Mouse (Mus musculus): ENCODE data around the gene Srrd.
"Not testable (repeated sequence)": the region's sequence is repeated elsewhere in the genome, so short reads cannot be mapped to it uniquely, and the experiment has no call there.

Srrd gene

DNA sequence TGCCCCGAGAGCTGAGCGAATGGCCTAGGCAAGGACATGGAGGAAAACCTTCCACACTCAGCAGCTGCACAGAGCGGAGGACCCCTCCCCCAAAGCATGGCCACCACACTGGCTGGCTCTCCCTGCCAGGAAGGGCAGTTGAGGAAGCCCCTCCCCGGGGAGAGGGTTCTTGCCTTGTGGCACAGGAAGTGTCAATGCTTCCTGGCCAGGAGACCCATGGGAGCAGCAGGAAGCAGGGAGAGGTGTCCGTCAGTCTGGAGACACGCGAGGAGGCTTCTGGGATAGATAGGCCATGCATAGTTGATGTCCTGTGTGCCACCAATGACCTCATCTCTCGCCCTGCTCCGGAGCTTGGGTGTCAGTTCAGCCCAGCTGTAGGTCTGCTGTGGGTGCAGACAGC is 13.5 kb upstream of the Srrd start:
- DNase-seq (ENCODE audit: extremely low spot score), result no peak

DNA sequence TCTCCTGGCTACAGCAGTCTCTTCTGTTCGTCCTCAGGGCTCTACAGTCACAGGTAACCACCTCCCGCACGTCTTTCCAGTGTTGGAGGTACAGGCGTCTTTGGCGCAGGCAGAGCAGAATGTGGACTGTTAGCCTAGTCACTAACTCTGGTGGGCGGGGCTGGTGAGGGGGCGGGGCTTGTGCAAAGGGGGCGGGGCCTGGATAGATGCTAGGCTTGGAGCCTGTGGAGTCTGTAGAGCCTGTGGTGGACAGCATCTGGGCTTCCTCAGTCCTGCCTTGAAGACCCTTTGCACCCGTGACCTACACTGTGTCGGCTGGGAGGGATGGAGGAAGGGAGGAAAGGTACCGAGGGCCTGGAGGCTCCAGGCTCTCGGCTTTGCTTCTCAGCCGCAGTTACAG is 13.1 kb upstream of the Srrd start, which contains the start of gene Gm6583:
Gm6583 (minus strand) TSS at position 124 of the 400 bp plus-strand sequence.
- DNase-seq (ENCODE audit: extremely low spot score), result no peak

DNA sequence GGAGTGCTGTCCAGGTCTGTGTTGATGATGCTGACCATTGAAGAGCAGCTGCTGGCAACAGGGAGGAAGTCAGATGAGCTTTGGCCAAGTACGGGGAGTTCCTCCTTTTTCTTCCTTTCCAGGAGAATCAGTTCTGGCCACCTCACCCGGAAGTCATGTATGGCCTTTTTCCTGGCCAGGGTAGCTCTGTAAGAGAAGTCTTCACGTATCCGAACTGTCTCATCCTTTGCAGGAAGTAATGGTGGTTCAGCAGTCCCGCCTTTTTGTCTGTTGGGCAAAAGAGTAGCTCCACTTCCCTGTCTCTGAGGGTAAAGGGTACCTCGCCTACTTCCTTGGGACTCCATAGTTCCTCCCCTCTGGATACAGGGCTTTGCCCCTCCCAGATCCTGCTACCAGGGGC is 12.7 kb upstream of the Srrd start:
- no peak for DNase-seq (ENCODE audit: extremely low spot score)

DNA sequence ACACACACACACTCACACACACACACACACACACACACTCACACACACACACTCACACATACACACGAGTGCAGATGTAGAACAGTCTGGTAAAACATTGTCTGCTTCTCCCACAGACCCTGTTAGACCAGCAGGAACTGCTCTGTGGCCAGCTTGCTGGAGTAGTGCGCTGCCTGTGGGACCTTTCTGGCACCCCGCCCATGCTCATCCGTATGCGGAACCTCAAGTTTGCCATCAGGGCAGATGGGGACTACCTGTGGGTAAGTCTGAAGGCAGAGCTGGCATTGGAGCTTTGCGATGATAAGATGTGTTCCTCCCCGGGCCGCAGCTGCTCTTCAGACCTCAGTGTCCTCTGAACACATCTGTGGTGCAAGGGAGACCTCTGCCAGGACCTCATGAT is 6.3 kb upstream of the Srrd start:
- no peak for DNase-seq (ENCODE audit: extremely low spot score)

DNA sequence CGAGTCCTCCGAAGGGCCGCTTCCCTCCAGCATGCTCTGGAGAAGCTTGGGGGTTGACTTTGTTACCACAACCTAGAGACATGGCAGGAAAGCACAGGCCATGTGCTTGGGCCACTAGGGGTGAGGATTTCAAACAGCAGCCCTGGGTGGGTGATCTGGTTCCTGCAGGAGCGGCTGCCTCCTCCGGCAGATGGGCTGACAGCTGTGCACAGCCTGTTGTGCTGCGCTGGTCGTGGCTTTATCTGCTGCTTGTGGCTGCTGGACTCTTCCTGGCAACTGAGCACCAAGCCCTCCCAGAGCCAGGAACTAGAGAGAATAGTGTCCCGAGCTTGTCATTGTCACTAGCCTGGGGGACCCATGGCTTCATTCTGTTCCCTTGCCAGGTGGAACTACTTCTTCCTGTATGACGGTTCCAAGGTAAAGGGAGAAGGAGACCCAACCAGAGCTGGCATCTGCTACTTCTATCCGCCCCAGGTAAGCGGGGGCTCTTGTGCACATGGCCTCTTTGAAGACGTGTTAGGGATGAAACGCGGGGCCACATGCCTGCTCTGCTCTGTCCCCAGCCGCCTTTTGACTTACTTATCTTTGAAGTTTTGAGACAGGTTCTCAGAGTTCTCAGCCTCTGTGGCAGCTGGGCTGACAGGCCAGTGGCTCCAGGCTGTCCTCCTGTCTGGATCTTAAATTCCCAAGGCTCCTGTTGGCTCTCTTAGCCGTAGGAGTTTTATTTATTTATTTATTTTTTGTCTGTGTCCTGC is 3.5 kb upstream of the Srrd start:
- no peak for DNase-seq (ENCODE audit: extremely low spot score)

DNA sequence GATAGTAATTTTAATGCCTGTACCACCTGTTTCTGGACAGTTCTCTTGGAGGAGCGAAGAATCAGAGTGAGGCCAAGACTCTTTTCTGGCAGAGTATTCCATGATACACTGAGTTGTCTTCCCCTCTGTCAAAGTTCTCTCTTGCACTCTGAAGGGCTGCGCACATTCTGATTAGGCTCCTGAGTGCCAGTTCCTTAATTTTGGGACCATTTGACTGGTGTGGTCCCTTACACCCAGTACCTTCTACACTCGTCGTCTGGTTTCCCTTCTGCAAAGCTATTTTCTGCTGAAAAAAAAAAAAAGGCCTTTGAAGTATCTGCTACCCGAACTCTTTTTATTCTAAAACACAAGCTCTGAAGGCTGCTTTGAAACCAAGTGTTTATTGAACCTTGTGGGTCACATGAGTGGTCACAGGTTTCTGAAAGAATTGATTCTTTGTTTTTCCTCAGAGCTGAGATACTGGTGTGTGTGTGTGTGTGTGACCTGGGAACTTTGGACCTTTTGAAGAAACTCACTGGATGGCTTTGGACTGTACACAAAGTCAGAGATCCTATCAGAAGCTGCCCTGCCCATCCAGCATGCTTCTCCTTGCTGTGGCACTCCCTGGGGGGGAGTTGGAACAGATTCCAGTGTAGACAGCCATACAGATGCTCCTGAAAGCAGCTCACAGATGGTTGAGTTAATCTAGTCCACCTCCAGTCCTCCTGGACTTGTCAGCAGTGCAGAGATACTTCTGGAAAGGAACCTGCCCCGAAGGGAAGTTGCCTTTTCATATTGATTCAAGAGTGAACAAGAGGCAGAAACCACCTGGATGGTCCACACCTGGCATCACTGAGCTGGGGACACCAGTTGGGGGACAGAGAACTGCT is 1.5 kb upstream of the Srrd start:
- DNase-seq (ENCODE audit: extremely low spot score), result no peak

DNA sequence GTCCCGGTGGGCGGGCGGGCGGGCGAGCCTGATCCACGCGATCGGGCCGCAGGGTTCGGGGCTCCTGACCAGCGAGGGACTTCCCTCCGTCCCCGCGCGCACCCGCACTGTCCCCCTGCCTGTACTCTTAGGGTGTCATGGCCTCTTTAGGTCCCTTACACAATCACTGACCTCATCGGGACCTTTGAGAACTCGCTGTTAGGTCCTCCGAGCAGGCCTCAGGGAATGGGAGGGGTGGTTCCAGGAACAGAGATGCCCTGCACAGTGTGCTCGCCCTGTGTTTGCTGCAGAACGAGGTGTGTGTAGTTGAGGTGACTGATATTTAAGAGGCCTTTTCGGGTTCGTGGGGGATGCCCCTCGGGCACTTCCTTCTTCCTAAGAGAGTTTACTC is 360 bp upstream of the Srrd start:
- DNase-seq (ENCODE audit: extremely low spot score), result no peak

DNA sequence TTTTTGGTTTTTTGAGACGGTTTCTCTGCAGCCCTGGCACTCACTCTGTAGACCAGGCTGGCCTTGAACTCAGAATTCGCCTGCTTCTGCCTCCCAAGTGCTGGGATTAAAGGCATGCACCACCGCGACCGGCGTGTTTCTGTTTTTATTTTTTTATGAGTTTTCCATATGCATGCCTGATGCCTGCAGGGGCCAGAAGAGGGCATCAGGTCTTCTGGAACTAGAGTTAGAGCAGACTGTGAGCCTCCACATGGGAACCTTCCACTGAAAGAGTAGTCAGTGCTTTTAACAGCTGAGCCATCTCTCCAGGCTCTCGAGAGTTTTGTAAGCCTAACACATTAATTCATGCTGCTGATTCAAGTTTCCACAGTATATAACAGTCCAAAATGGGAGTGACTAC is 3.6 kb downstream of the Srrd start:
- no peak for DNase-seq (ENCODE audit: extremely low spot score)

DNA sequence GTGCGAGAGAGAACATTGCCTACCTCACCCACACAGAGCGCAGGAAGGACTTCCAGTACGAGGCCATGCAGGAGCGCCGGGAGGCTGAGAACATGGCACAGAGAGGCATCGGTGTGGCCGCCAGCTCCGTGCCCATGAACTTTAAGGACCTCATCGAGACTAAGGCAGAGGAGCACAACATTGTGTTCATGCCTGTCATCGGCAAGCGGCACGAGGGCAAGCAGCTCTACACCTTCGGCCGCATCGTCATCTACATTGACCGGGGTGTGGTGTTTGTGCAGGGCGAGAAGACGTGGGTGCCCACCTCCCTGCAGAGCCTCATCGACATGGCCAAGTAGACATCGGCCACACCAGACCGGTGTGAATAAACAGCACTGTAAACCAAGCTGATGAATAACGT is 5.8 kb downstream of the Srrd start:
- no peak for DNase-seq (ENCODE audit: extremely low spot score)

DNA sequence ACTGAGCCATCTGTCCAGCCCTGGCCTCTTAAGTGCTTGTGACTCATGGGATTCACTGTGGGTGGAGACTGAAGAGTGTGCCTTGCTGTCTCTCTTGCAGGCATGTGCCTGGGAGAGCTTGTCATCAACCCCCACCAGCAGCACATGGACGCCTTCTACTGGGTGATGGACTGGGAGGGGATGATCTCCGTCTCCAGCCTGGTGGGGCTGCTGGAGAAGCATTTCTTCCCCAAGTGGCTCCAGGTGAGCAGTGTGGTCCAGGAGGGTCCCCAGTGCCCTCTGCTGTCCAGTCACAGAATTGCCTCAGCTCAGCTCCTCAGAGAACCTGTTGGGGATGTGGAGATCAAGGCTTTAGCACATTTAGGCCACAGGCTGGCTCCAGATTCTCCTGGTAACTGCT is 7.4 kb downstream of the Srrd start:
- DNase-seq (ENCODE audit: extremely low spot score), result peak; percentile 49

DNA sequence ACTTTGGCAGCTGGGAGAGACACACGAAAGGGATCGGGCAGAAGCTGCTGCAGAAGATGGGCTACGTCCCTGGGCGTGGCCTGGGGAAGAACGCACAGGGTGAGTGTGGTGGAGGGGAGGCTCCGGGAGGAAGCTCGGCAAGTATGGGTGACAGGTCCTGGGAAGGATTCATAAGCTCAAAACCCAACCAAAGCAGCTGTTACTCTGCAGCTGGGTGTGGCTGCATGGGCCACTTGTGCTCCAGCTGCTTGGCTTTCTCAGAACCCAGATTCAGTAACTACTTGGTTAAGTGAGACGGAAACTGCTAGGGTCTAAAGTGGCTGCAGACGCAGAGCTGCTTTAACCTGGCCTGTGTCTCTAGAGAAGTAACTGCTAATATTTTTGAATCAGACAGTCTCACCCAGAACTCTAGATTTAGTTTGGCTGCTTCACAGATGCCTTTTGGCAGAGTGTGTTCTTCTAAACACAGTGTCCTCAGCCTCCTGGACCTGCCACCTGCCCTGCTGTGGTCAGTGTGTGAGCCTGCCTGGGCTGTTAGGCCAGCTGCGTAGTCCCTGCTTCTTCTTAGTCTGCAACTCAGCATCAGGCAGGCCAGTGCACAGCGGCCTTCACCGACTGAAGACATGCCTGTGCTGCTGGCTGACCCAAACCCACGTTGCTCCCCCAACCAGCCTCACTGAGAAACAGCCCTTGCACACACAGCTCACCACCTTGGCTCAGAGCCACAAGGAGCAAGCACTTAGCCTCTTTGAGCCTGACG is 12.9 kb downstream of the Srrd start:
- DNase-seq (ENCODE audit: extremely low spot score), result no peak

DNA sequence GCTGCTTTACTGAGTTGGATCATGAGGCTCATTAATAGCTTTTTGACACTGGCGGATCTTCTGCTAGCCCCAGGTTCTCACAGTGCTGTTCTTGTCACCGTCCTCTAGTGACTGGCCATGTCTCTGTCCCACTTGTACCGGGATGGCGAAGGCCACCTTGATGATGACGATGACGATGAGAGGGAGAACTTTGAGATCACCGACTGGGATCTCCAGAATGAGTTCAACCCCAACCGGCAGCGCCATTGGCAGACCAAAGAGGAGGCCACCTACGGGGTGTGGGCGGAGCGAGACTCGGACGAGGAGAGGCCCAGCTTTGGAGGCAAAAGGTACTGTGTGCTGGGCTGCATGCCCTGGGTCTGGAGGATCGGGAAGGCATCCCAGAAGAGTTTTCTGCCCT is 15.0 kb downstream of the Srrd start:
- no peak for DNase-seq (ENCODE audit: extremely low spot score)

DNA sequence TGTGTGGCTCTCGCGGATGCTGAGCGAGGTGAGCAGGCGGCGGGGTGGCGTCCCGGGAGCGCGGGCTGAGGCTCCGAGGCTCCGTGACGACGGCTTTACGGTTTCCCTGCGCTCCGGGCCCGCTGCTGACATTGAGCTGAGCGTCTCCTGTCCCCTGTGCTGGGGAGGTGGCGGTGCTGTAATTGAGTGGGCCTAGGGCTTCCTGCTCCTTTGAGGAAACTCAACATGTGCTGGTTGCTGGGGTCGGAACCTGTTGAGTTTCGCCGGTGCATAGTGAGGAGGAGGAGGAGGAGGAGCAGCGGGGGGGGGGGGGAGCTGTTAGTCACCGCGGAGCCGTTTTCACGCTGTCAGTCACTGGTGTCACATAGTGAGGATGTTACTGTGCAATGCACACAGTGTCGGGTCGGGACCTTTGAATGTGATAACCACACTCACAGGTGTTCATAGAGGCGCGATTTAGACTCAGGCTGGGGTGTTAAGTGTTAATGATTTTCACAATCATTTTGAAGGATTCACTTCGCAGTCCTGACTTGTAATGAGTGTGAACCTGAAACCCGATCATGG is 16.3 kb downstream of the Srrd start:
- no peak for DNase-seq (ENCODE audit: extremely low spot score)

DNA sequence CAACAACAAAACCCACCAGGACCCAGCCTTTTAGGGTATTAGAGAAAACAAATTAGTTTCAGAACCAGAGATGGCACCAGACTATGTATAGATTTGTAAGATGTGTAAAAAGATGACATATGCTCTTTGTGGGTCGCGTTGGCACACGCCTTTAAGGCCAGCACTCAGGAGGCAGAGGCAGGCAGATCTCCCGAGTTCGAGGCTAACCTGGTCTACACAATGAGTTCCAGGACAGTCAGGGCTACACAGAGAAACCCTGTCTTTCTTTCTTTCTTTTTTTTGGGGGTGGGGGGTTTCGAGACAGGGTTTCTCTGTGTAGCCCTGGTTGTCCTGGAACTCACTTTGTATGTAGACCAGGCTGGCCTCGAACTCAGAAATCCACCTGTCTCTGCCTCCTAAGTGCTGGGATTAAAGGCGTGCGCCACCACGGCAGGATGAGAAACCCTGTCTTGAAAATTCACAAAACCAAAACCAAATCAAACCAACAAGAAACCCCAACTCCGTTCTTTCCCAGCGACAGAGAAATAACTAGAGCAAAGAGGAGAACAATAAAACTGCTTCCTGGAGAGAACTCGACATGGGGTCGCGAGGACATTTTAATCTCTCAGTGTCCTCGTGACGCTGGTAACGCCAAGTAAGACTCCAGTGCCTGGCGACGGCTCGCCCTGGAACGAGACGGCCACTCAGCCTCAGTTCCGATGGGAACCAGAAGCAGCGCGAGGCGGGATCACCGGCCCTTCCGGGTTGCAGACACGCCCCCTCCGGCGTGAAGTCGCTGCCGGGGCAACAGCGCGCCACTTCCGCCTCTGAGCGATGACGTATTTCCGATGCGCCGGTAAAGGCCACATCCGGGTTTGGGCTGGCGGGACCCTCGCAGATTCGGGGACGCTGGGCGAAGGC is 17.0 kb downstream of the Srrd start, which contains the start of gene Tfip11:
Tfip11 (plus strand) TSS at position 813 of the 900 bp plus-strand sequence.
- peak; percentile 96 for DNase-seq (ENCODE audit: extremely low spot score)

DNA sequence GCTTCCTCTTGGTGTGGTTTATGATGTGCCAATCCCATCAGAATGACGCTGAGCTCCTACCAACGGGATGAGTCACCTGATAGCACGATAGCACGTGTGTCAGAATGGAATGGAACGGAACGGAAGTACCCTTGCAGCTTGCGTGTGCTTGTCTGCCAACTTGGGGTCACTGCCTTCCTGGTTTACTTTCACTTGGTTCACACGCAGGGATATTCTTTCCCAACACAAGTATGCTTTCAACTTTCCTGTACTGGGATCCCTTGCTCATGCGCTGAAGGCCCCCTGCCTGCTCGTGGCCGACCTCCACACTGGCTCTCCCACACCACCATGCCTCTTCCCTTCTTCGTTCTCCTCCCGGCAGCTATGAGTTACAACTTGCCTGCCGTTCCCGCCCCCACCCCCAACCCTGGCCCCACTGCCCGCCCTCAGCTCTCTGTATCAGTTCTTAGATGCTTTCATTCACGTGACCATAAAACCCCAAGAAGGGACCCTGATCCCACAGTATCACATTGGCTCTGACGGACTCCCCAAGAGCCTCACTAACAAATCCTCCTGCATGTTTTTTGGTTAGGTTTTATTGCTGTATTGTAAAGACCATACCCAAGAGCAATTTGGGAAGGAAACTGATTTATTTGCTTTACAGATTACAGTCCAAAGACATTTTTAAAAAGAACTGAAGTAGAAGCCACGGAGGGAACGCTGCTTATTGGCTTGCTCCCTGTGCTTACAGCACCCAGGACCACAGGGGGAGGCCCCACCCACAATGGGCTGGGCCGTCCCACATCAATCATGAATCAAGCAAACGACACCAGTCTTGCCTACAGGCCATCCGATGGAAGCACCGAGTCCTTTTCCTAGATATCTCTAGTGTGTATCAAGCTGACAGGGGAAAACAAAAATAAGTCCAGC is 17.9 kb downstream of the Srrd start:
- peak; percentile 45 for DNase-seq (ENCODE audit: extremely low spot score)

DNA sequence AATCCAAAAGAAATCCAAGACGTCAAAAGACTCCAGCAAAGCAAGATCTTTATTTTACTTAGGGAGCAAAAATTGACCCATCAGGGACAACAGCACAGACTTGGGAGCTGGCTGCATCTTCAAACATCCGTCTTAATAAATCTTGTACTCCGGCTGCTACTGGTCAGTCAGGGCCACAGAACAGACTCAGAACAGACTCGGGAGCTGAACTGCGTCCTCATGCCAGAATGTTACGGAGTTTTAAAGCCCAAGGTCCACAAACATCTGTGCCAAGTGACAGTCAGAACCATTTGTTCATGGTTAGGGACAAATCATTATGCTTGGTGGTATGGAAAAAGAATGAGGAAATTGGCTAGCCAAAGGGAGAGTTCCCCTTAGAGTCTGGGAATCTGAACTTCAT is 19.6 kb downstream of the Srrd start:
- no peak for DNase-seq (ENCODE audit: extremely low spot score)

DNA sequence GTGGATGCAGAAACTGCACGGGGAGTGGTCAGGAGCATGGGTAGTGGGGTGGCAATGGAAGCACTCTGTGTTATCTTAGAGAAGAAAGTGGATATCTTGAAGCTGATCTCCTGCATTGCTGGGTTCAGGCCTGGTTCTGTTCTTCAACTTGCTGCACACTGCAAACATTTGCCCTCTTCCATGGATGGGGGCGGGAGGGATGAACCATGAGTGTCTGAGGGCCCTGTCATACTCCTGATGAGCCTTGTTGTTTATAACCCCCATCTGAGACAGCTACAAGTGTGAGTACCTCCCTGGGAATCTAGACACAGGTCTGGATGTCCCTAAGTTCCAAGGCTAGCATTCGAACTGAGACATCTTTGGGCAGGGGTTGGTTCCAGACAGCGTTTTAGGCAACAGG is 21.5 kb downstream of the Srrd start:
- DNase-seq (ENCODE audit: extremely low spot score), result no peak

DNA sequence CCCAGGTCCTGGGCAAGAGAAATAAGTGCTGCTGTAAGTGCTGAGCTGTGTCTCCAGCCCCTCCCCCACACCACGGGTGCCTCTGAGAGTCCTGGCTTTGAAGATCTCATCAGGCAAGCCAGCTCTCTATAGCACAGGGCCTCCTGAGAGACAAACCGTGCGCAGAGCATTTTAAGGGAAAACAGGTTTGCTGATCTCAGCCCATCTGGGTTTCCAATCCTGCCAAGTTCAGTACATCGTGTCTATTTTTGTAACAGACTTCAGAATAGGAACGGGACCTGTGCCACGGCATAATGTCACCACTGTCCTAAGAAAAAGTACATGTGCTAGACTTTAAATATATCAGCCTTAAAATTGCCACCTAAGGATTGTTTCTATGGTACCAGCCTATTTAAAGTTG is 21.9 kb downstream of the Srrd start:
- no peak for DNase-seq (ENCODE audit: extremely low spot score)

DNA sequence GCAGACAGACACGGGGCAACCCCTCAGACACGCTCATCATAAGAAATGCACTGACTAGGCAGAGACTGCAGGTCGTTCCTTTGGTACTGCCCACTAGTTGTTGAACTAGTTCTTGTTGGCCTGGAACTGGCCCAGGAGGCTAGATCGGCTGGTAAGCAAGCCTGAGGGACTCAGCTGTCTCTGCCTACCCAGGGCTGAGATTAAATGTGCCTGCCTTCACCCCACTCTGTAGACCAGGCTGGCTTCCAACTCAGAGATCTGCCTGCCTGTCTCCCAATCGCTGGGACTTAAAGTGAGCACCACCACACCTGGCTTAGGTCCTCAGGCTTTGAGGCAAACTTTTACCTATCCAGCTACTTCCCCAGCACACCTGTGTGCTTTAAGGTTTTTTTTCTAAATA is 22.5 kb downstream of the Srrd start:
- DNase-seq (ENCODE audit: extremely low spot score), result no peak

DNA sequence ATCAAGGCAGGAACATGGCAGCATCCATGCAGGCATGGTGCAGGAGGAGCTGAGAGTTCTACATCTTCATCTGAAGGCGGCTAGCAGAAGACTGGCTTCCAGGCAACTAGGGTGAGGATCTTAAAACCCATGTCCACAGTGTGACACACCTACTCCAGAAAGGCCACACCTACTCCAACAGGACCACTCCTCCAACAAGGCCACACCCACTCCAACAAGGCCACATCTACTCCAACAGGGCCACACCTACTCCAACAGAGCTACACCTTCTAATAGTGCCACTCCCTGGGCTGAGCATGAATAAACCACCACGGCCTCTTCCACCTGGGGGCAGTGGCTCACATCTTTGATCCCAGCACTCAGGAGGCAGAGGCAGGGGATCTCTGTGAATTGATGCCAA is 23.5 kb downstream of the Srrd start:
- not testable (repeated sequence) for DNase-seq (ENCODE audit: extremely low spot score)
